ENCODE assay signal across 27 mouse cellular contexts in the genomic region with DNA sequence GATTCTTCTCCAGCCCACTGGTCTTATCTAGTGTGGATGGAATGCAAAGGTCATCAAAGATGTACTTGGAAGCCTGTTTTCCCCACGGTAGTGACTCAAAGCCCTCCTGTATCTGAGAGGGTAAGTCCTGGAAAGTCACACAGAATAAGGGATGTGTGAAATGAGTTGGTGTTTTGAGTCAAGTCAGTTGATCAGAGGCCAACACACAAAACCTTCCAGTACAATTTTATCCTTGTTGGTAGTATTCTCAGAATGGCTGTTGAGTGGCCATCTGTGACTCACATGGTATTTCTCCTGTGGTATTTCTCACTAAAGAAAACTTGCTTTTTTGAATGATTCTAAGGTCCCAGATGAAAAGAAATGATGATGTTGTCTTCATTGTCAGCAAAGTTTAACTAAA.
"Had no signal": no experiment of that assay in that cellular context is flagged by ENCODE, and none has a peak within 500 bp of the region (broad histone marks: within the 10 kb centered on the region; RNA-seq: fewer than 3 reads in every experiment).

No protein-coding gene starts in this region.

- DNase-seq: gastrocnemius, postnatal 14 days; gastrocnemius, postnatal 36 days; heart, adult 11 months; heart, adult 2 months; heart, postnatal 14 days; heart, postnatal 36 days; kidney, adult 11 months; kidney, adult 2 months; kidney, adult 9 months; kidney, postnatal 14 days; kidney, postnatal 36 days; layer of hippocampus, adult 9-11 months; layer of hippocampus, postnatal 36 days; liver; liver, embryonic 13.5 days had no signal

- H3K4me3 ChIP-seq: heart, adult 2 months; heart, embryonic 13.5 days; heart, embryonic 15.5 days; hindbrain, embryonic 13.5 days; hindbrain, embryonic 15.5 days; kidney, embryonic 15.5 days; limb, embryonic 10.5 days; limb, embryonic 12.5 days; liver, embryonic 13.5 days; liver, embryonic 15.5 days had no signal

- H3K9ac ChIP-seq: heart, embryonic 13.5 days; heart, embryonic 15.5 days; hindbrain, embryonic 13.5 days; hindbrain, embryonic 15.5 days; kidney, embryonic 15.5 days; limb, embryonic 12.5 days; liver, embryonic 13.5 days; liver, embryonic 15.5 days had no signal

- H3K4me2 ChIP-seq: heart, embryonic 11.5 days; heart, embryonic 13.5 days; heart, embryonic 15.5 days; hindbrain, embryonic 13.5 days; hindbrain, embryonic 15.5 days; kidney, embryonic 15.5 days; limb, embryonic 12.5 days; liver, embryonic 13.5 days; liver, embryonic 15.5 days had no signal

- H3K27ac ChIP-seq: heart, adult 2 months; heart, embryonic 13.5 days; heart, embryonic 15.5 days; hindbrain, embryonic 13.5 days; hindbrain, embryonic 15.5 days; hindbrain, postnatal 0 days; kidney, embryonic 15.5 days; kidney, postnatal 0 days; limb, embryonic 10.5 days; limb, embryonic 12.5 days; liver, embryonic 13.5 days; liver, embryonic 15.5 days had no signal

- ATAC-seq: hindbrain, postnatal 0 days; intestine, embryonic 16.5 days had no signal

- H3K36me3 ChIP-seq: heart, embryonic 13.5 days; heart, embryonic 15.5 days; hindbrain, embryonic 13.5 days; hindbrain, embryonic 15.5 days; kidney, embryonic 15.5 days; limb, embryonic 10.5 days; limb, embryonic 12.5 days; liver, embryonic 13.5 days; liver, embryonic 15.5 days had no signal

- H3K27me3 ChIP-seq: heart, embryonic 13.5 days; heart, embryonic 15.5 days; hindbrain, embryonic 15.5 days; kidney, embryonic 15.5 days; limb, embryonic 12.5 days; liver, embryonic 13.5 days; liver, embryonic 15.5 days had no signal

- H3K4me1 ChIP-seq: heart, embryonic 13.5 days; heart, embryonic 15.5 days; hindbrain, embryonic 13.5 days; hindbrain, embryonic 15.5 days; kidney, embryonic 15.5 days; limb, embryonic 10.5 days; limb, embryonic 12.5 days; liver, embryonic 13.5 days; liver, embryonic 15.5 days had no signal

- H3K9me3 ChIP-seq: heart, embryonic 13.5 days; heart, embryonic 15.5 days; hindbrain, embryonic 13.5 days; hindbrain, embryonic 15.5 days; kidney, embryonic 15.5 days; limb, embryonic 10.5 days; limb, embryonic 12.5 days; liver, embryonic 13.5 days; liver, embryonic 15.5 days had no signal
